Mouse (Mus musculus): ENCODE measurements around the gene Tmem139.

The Tmem139 gene

DNA sequence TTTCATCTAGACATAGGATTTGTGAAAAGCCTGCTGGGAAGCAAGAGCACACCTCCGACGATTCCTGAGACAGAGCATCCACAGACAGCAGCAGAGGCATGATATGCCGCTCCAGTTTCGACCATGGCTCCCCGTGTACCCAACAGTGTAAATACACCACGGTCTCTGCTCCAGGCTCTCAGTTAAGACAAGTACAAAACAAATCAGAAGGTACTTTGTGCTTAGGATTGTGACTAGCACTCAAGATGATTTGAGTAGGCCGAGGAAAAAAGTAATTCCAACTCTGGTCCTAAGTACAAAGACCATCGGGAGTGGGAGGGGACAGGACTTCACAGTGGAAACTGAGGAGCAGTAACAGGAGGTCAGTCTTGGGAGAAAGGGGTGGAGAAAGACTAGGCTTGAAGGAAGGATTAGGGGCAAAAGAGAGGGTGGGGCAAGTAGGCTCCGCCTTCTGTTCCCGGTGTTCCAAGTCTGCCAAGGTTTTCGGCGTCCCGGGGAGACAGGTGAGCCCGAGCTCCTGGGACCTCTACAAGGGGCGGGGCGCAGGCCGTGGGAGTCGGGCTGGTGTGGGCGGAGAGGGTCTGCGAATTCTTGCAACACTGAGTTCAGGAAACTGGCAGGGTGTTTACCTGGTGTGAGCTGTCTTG, at the start of gene Tmem139:
Gene Tmem139, plus strand, starts transcription at position 447 of the 647 bp plus-strand sequence.
- no peak for DNase-seq

DNA sequence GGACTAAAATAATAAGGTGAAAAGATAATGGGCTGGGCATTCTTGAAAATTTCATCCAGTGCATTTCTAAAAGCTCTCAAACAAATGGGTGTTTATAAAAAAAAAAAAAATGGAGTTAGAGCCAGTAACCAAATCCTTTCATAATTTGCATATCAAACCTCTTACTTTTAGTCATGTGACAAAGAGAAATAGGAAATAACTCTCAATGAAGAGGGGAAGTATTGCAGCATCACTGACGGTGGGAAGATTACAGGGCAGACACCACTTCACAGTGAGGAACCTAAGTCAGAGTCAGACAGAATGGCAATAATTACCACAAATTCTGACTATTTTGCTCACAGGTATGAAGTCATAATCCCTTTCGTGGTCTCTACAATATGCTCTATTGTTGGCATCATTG, 46.7 kb upstream of the Tmem139 start, which contains the start of gene Tas2r144:
Gene Tas2r144, plus strand, starts transcription at position 301 of the 400 bp plus-strand sequence.
- no peak for DNase-seq

DNA sequence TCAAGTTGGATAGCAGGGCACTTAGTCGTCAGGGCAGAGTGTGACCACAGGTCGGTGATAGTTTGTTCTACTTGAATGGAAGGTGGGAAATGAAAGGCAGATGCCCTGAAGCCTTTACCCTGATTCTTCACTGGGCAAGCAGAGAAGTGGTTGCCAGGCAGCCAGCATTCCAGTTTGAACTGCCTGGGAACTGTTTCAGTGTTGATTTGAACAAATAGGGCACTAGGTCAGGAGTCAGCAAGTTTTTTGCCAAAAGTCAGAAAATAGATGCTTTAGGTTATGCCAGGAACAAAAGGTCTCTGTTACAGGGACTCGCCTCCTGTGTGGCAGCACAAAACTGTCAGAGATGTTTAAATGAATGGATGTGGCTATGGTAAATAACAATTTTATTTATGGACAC, 39.5 kb upstream of the Tmem139 start:
- DNase-seq: peak; percentile 6 to 15

DNA sequence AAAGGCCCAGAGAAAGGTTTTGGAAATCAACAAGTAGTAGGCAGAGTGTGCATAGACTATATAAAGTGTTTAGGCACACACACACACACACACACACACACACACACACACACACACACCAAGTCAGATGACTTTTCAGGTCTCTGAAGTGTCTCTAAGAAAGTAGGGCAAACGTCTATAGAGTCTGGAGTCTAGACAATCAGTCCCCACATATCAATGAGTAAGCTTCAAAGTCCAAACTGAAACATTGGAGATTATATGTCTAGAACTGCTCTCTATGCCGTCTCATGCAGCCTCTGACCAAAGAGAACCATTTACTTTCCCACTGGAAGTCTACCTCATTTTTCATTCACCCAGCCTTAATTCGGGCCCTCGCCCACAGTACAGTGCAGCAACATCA, 36.7 kb upstream of the Tmem139 start:
- DNase-seq: no peak

DNA sequence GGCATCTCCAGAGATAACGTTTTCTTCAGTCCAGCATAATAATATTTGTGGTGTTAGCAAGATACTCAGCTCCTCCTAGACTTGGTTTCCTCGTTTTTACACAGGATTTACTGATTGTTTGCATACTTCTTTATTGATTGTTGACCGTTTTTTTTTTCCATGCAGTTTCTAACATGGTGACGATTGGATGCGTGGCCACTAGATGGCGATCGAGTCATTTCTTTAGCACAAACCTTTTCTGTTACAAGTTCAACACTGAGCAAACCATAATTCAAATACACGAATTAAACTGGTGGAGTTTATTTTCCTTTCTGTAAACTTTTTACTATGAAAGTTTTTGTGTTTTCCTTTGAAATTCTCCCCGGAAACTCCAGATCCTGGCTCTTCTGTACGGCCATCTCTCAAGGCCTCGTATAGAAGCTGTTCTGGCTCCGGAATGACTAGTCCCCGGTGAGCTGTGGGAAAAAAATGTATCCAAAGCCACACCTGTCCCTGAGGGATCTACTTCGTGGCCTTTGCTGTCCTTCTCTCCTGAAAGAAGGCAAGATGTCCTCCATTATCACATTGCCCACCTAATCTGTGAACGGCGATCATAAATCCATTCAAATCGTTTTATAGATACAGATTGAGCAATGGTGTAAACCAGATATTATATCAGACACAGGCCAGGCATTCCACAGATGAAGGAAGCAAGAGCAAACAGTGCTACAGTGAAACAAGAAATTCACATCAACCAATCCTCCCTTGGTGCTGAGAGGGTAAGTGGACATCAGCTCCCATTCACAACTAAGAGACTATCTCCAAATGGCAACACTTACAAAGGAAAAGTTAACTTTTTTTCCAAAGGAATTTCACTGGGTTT, 34.3 kb upstream of the Tmem139 start:
- DNase-seq: peak; percentile 81 to 85

DNA sequence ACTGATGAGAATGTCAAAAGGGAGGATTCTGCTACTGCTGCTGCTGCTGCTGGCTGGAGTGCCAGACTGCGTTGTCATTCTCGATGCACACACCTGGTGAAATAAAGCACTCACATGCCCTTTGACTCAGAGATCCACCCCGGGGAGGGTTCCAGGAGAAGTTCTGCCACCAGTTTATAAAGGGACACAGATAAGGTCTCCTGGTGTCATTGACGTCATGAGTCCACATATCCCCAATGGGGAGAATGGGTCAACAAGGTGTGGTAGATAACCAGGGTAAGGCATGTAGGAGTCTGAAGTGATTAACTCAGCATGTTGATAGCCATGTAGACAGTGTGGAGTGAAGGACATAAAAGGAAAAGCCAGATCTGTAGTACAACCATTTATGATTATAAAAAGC, 32.2 kb upstream of the Tmem139 start:
- no peak for DNase-seq

DNA sequence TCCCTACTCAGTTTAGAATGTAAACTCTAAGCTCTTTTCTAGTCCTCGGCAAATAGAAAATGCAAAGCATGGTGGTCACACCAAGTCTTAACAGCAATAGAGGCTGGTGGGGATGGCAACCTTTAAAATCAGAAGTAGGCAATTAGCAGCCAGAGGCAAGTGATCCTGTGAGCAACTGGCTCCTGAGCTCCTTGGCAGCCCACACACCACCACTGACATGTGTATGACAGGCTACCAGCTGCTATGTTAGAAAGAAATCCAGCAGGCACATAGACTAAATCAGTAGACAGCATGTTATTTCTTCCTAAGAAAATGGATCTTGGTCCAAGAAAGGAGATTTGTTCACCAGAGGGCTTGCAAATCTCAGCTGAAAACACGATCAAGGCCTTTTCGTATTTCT, 30.6 kb upstream of the Tmem139 start:
- DNase-seq: no peak

DNA sequence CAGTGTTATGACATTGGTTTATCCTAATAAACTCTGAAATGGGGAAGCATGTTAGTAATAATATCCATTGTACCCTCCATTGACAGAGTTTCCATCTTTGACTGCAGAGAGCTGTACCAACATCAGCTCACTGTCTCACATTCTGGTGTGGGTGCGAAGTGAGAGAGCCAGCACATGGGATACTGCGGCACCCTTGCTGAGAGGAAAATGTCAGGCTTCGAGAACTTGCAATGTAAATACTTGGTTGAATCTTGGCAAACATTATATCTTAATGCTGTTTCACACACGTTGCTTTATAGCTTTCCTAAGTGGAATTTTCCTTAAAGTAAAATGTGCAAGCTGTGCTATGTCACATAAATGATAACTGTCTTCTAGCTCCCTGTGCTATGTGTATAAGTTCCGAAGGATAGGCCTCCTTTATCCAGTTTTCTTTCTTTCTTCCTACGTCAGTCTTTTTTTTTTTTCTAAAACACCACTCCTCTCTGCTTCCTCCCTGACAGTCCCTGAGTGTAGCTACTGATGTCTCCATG, 24.4 kb upstream of the Tmem139 start:
- DNase-seq: no peak

DNA sequence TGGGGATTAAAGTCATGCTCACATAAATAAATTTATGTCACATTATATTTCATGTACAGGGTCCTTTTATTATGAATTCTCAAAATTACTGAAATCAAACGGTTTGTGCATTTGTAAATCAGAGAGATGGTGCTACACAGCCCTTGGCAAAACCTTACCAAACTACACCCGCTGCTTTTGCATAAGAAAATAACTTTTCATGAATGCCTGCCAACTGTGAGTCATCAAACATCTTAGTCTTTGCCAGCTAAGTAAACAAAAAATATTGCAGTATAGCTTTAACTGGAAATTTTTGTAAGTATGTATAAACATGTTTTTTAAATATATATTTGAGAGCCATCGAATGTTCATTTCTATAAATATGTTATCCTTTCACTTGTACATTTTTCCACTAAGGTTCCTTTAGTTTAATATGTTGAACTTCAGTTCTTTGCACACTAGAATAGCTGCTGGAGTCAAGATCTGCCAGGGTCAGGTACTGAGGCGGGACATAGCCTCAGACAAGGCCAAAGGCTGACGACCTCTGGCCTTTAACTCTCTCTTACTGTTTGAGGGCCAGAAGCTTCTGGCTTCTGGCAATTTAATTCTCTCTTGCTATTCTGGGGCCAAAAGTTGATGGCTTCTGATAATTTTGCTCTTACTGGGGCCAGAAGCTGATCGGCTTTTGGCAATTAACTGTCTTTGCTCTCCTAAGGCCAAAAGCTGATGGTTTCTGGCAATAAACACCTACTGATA, 20.3 kb upstream of the Tmem139 start:
- no peak for DNase-seq

DNA sequence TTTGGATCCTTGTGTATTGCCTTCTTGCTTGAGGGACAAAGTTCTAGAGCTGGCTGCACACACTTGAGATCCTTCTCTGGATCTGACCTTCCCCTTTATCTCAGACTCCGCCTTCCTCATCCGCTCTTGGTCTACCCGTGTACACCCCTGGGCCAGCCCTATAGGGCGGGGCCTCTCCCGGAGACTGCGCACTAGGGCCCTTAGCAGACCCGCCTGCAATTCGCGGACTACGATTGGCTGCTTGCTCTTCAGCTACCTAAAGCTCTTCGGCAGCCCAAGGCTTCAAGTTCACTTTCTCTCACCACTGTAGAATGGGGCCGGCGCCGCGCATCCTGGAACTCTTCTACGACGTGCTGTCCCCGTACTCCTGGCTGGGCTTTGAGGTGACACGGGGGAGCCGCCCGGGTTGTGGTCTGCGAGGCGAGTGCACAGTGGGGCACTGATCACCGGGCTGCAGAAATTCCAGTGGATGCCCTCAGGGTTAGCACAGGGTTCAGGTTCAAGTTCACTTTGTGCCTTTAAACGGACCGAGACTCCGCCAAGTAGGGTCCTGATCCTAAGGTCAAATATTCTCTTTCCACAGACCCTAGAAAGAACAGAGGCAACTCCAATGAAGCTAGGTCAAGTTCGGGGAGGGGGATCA, 15.9 kb upstream of the Tmem139 start, which contains the start of gene Gstk1:
Gene Gstk1, plus strand, starts transcription at position 225 of the 643 bp plus-strand sequence.
- DNase-seq: peak; percentile 80 to 85

DNA sequence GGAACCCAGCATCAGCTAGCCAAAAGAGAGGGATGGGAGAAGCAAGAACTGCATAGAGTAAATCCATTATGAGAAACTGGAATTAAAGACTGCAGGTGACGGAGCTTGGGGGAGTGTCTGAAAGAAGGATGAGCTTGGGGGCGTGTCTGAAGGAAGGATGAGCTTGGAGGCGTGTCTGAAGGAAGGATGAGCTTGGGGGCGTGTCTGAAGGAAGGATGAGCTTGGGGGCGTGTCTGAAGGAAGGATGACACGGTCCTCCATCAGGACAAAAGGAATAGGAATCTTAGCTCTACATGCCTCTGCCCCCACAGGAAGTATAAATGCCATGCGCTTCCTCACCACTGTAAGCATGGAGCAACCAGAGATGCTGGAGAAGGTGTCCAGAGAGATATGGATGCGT, 14.6 kb upstream of the Tmem139 start:
- peak in 1 of 2 experiments; percentile 36 for DNase-seq

DNA sequence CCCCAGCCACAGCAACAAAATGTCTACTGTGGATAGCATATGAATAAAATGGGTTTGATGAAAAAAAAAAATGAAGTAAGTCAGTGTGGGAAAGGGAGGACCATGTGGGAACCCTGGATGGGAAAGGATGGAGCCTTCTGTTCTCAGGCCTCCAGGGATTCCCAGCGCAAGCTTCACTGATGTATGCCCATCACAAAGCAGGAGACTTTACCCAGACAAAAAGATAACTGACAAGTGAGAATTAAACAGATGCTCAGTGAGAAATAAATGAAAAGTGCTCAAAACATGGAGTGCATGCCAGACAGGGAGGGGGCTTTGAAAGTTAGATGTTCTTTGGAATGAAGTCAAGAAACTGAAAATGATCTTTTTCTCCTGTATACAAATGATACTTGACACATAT, 13.8 kb upstream of the Tmem139 start:
- no peak for DNase-seq

DNA sequence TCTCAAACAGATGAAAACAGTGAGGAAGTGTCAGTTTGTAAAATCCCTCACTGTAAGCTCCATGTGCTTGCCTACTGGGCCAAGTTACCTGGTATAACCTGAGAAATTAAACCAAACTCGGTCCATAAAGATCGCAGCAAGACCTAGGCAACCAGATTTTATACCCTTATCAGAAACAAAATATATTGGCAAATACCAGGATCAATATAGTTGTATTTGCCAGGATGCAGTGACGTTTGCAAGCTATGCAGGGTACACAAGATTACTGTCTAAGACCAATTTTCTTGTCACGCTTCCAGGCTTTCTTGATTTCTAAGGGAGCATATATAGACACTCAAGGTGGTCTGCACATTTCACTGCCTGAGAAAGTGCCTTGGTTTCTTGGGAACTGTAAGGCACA, 10.0 kb upstream of the Tmem139 start:
- no peak for DNase-seq

DNA sequence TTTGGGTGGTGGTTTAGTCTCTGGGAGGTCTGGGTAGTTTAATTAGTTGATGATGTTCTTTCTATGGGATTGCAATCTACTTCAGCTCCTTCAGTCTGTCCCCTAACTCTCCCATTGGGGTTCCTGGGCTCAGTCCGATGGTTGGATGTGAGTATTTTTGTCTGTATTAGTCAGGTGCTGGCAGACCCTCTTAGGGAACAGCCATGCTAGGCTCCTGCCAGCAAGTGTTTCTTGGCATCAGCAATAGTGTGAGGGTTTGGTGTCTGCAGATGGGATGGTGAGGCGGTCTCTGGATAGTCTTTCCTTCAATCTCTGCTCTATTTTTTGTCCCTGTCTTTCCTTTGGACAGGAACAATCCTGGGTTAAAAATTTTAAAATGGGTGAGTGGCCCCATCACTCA, 8.7 kb upstream of the Tmem139 start:
- peak; percentile 45 to 46 for DNase-seq

DNA sequence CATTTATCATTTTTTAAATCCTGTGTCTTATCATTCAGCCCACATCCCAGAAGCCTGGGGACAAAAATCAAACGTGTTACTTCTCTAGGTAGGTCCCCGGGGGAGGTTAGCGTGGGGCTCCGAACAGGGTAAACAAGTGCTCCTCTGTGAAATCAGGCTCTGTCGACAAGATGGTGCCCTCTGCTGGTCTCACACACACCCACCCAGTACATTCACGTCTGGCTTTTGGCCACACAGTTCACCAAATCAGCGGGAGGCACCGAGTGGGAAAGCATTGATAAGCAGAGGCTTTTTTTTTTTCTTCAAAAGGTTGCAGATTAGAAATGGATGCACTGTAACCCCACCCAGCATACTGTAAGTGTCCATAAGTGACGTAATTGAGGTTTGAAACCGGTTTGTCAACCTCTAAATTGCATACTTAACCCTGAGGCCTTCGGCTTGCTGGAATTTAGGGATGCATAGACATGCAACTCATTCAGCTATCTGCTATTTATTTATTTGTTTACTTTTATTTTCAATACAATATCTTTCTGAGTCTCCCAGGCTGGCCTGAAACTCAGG, 4.4 kb upstream of the Tmem139 start:
- peak; percentile 76 to 77 for DNase-seq

DNA sequence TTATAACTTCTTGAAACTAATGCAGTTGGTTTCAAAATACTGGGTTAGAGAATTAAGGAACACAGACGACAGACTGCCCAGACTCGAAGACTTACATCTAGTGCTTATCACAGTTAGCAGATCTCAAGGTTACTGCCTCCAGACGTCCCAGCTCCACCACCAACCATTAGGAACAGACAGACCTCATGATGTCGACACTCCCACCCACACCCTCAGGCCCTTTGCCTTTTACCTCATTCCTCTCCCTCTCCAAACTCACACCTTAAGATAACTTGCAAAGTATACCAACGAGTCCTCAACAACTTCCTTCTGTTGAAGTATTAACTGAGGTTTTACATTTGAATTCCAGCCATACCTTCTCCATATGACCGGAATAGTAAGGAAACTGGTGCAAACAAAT, 1.3 kb upstream of the Tmem139 start:
- no peak for DNase-seq

DNA sequence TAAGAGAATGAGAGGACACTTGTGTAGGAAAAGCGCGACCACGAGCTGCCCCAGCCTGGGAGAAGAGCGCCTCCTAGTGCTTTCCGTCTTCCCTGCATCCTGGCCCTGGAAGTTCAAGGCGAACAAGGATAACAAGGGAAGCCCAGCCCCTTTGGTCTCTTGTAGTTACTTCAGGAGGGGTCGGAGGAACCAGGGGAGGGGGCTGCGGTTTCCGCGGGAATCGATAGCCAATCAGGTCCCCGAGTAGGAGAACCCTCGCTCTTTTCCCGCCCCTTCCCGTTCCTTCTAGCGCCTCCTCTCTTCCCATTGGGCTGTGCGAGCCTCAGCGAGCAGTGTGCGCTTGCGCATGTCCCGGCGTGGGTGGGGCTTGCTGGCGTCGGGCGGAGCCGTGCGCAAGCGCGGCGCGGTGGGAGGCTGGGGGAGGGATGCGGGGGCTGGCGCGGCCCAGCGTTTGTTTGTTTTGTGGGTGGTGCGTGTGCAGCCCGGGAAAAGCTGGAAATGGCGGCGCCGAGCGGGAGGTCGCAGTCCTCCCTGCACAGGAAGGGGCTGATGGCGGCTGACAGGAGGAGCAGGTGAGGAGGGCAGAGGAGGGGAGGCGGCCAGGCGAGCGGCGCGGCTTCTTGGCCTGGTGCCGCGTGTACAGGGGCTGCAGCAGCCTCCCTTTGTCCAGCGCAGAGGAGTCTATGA, 3.0 kb downstream of the Tmem139 start, which contains the start of gene Casp2:
Gene Casp2, plus strand, starts transcription at position 360 of the 687 bp plus-strand sequence.
- peak; percentile 99 to 100 for DNase-seq

DNA sequence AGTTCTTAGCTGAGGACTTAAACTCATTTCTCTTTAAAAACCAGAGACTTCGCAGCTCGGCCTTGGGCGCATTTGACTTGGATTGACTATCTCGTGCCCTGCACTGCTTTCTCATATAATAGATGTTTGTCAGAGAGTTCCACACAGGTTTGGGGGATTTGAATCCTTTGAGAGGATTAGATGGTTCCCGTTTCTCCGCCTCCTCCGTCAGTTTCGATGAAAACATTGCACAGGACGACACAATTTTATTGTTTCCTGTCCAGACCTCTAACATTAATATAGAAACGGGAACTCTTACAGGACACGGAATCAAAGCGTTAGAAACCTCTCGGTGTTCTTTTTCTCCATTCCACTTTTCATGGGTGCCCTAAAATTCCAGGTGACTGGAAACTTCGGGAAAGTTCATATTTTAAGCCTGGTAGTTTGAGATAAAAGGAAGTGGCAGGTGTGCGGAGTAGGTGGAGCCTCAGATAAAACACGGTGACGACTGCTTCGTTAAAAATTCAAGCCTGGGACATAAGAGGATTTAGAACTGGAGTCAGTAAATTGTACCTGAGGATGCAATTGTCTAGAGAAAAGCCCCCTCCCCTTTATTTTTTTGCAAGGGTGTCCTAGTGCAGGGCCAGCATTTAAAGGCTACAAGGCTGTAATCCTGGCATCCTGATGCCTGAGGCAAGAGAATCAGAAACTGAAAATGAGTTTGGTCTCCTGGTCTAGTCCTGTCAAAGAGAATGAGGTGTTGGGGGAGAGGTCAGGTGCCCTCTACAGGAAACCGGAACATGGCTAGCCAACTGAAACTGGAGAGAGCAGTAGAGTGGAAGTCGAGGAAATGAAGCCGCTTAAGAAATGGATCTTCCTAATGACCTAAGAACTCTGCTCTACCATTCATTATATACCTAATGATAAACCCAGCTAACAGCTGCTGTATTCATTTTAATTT, 3.9 kb downstream of the Tmem139 start:
- peak; percentile 29 to 34 for DNase-seq

DNA sequence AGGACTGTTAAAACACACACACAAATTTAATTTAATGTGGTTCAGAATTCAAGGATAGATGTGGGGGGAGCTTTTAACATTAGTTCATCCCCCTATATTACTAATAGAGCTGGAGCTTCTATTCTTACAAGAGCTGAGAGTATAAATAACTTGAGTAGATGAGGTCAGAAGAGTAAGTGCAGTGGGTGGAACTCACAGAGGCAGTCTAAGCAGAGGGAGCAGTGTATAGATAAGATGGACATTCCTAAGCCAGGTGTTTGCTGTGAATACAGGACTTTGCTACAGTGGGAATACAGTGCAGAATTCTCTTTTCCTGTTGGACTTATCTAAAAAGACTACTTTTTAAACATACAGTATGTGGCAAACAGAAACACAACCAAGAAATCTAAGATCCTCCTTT, 9.0 kb downstream of the Tmem139 start:
- no peak for DNase-seq

DNA sequence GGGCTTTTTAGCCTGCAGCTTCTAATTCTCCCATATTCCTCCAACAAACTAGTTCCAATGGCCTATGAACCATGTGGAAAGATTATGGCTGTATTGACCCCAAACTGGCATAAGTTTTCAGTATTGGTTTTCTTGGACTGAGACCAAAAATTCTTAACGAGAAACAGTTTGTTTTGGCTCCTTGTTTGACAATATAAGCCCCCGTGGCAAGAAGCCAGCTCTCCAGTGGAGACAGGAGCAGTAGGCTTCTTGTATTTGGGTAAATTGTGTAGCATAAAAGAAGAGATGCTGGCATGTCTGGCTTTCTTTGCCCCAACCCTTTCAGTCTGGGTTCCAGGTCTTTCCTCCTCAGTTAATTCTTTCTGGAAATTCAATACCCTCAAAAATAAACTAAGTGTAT, 14.4 kb downstream of the Tmem139 start:
- peak in 1 of 2 experiments; percentile 19 for DNase-seq

Data from cerebellum, postnatal 10 days (tissue).